Mouse (Mus musculus) hindbrain, postnatal 0 days (tissue): ENCODE measurements at regions not wholly inside any gene's neighbourhood (a gene's known extent, or its start where the extent isn't known, plus 50 kb on each side); places are given as distances from the start of the nearest gene placed in this dataset.

ENCODE experiments used
- ATAC-seq: fragments of 200-750 bp; cut with Nextera tagmentation; 2 replicates; pipeline ENCODE4 v1.8.0; 2017; ENCODE audit warnings: mild to moderate bottlenecking, moderate TSS enrichment, moderate library complexity
- DNase-seq: peaks from one replicate; pipeline ENCODE4 v3.0.0-alpha.2; 2015; ENCODE audit warnings: low spot score
- H3K27ac ChIP-seq: fragments of 300-500 bp; sonication (generic); 2 replicates; pipeline ENCODE4 v1.5.1; 2014; ENCODE audit warnings: mild to moderate bottlenecking
- H3K27me3 ChIP-seq: fragments of 300-500 bp; sonication (generic); 2 replicates; pipeline ENCODE4 v1.6.1; 2014; ENCODE audit warnings: low read length, mixed read lengths; ENCODE audit not compliant: insufficient read depth
- H3K36me3 ChIP-seq: fragments of 300-500 bp; sonication (generic); 2 replicates; pipeline ENCODE4 v1.6.1; 2014; ENCODE audit warnings: low read length, mixed read lengths; ENCODE audit not compliant: insufficient read depth
- H3K4me1 ChIP-seq: fragments of 300-500 bp; sonication (generic); 2 replicates; pipeline ENCODE4 v1.6.1; 2014; ENCODE audit warnings: antibody characterized with exemption, low read length, mixed read lengths; ENCODE audit not compliant: insufficient read depth
- H3K4me2 ChIP-seq: fragments of 300-500 bp; sonication (generic); 2 replicates; pipeline ENCODE4 v1.6.1; 2014; ENCODE audit warnings: low read depth, mild to moderate bottlenecking, low read length, moderate library complexity, mixed read lengths
- H3K4me3 ChIP-seq: fragments of 300-500 bp; sonication (generic); 2 replicates; pipeline ENCODE4 v1.5.1; 2014; ENCODE audit warnings: low read length
- H3K9ac ChIP-seq: fragments of 300-500 bp; sonication (generic); replicated peaks from 2 replicates; pipeline ENCODE4 v1.6.1; 2014; ENCODE audit warnings: mild to moderate bottlenecking, low read length, moderate library complexity, mixed read lengths
- H3K9me3 ChIP-seq: fragments of 300-500 bp; sonication (generic); 2 replicates; pipeline ENCODE4 v1.6.1; 2016; ENCODE audit warnings: low read length, mixed read lengths
- CTCF ChIP-seq: IDR thresholded peaks from 2 replicates; pipeline ENCODE4 v1.5.1; 2016; ENCODE audit warnings: antibody characterized with exemption, control low read depth, low read depth
- WGBS: fragments of 180-500 bp; shearing (Covaris S2); extraction: QIAGEN DNeasy Blood & Tissue Kit; methylation state at CpG from one replicate; pipeline ENCODE4 v1.1.7; 2014; 5-methylcytosine and 5-hydroxymethylcytosine counted together

DNA sequence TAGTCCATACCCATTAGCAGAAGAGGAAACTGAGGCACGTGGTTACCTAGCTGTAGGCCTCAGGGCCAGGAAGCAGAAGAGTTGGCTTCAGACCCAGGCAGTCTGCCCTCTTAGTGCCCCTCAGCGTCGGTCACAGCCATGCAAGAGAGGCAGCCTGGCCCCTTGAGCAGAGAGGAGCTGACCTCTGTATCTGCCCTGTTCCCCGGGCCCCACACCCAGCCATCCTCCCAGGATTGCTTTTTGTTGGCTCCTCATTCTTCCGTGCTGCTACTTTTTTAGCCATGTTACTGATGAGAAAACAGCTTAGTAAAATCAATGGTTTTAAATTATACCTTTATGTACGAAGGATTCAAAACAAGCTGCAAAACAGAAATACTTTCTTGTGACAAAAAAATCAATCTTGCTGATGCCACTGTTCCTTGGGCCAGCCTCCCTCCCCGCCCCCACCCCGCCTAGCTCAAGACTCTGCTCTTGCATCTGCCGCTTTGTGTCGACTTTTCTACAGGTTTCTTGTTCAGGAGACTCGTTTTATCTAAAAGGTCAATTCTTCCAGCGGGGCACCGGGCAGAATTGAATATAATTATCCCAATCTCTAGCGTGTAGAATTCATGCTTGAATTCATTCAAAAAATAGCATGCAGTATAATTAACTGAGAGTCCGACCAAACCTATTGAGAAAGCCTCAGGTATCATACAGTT lies 70.8 kb downstream of the Sall1 start:
- 36% methylated on average over 15 of the region's 15 CpGs for WGBS
- Histone ChIP-seq H3K4me3 (no peak overlapping the region), H3K9me3 (no peaks in the 10 kb centered on the region), H3K36me3 (no peaks in the 10 kb centered on the region), H3K27ac (no peak overlapping the region), H3K4me2 (no peak overlapping the region), H3K9ac (no peak overlapping the region), H3K4me1 (no peaks in the 10 kb centered on the region), H3K27me3 (no peaks in the 10 kb centered on the region)
- ATAC-seq: no peak
- no peak for TF ChIP-seq CTCF
- DNase-seq: no peak

DNA sequence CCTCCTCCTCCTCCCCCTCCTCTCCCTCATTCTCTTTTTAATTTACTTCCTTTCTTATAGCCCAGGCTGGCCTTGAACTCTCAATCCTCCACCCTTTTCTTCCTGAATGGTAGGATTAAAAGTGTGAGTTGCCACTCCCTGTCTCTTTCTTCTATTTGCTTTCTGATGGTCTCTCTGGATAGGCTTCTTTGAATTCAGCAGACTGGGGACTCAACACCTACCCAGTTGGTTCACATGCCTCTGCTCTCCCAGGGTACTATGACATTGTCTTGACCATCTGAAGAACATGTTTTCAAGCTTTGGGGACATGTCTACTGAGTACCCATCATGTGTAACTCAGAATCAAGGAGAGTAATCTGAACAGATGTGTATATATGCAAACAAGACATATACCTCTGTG lies 85.1 kb downstream of the Sall1 start:
- Histone ChIP-seq H3K4me1 (no peaks in the 10 kb centered on the region), H3K36me3 (no peaks in the 10 kb centered on the region), H3K9me3 (peaks cover 10% of the 10 kb centered on the region), H3K27me3 (no peaks in the 10 kb centered on the region), H3K27ac (no peak overlapping the region), H3K9ac (no peak overlapping the region), H3K4me2 (no peak overlapping the region), H3K4me3 (no peak overlapping the region)
- ATAC-seq: no peak
- no peak for DNase-seq
- TF ChIP-seq CTCF: no peak

DNA sequence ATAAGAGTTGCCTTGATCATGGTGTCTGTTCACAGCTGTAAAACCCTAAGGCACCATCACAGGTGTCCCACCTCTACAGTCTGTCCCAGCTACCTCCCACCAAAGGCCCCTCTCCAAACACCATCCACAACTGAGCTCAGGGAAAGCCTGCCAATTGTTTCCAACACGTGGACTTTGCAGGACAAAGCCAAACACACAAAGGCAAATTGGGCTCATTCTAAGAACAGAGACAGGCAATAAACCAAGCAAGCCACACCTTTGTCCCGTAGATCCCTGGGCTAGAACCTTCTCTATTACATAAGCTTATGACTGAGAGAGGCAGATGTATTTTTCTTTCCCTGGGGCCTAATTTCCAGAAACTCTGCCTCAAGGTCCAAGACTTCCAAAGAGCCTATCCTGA lies 90.8 kb downstream of the Sall1 start:
- Histone ChIP-seq H3K4me3 (no peak overlapping the region), H3K36me3 (no peaks in the 10 kb centered on the region), H3K27me3 (no peaks in the 10 kb centered on the region), H3K9me3 (peaks cover 10% of the 10 kb centered on the region), H3K27ac (no peak overlapping the region), H3K4me2 (no peak overlapping the region), H3K4me1 (no peaks in the 10 kb centered on the region), H3K9ac (no peak overlapping the region)
- no peak for DNase-seq
- no peak for TF ChIP-seq CTCF
- 67% methylated on average over 2 of the region's 2 CpGs for WGBS
- ATAC-seq: no peak

DNA sequence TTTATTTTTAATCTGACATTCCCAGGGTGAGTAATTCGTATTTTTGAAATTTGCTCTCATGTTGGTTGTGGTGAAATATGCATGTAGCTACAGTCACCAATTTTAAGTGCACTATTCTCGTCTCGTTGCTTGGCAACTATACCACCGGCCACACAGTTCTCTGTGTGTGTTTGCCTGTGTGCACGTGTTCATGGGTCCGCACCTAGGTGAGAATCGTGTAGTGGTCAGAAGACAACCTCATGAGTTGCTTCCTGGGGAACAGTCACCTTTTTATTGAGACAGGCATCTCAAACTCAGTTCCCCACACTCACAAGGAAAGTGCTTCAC lies 92.2 kb downstream of the Sall1 start:
- Histone ChIP-seq H3K4me1 (no peaks in the 10 kb centered on the region), H3K27ac (no peak overlapping the region), H3K4me2 (no peak overlapping the region), H3K9ac (no peak overlapping the region), H3K36me3 (no peaks in the 10 kb centered on the region), H3K27me3 (no peaks in the 10 kb centered on the region), H3K9me3 (peaks cover 2% of the 10 kb centered on the region), H3K4me3 (no peak overlapping the region)
- no peak for ATAC-seq
- no peak for TF ChIP-seq CTCF
- WGBS: 86% methylated on average over 7 of the region's 7 CpGs
- DNase-seq: no peak

DNA sequence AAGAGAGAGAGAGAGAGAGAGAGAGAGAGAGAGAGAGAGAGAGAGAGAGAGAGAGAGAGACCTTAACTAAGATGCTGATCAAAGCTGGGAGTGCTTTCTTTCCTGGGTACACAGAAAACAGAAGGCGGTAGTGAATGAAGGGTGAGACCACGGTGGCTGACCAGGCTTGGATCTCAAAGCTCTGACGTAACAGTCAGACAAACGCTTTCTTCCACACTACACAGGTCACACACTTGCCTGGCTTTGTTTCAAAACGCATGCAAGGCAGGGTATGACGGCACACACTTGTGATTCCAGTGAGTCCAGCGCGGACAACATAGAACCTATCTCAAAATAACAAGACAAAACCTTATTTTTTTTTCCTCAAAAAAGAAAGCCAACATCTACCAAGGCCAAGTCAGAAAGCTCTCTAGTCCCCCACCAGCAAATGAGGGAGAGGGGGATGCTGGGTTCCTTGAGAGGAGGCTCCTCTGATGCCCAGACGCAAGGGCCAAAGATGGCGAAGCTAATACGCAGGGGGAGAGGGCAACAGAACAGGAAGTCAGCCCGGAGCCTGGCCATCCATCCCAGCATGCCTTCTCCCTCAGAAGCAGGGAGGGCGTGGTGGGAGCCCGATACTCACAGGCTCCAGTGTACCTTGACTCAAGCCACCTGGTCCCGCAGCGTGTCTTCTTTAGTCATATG lies 92.7 kb downstream of the Sall1 start:
- Histone ChIP-seq H3K4me2 (no peak overlapping the region), H3K9me3 (no peaks in the 10 kb centered on the region), H3K36me3 (no peaks in the 10 kb centered on the region), H3K27me3 (no peaks in the 10 kb centered on the region), H3K4me3 (no peak overlapping the region), H3K9ac (no peak overlapping the region), H3K27ac (no peak overlapping the region), H3K4me1 (no peaks in the 10 kb centered on the region)
- no peak for ATAC-seq
- WGBS: 90% methylated on average over 16 of the region's 16 CpGs
- DNase-seq: no peak
- no peak for TF ChIP-seq CTCF

DNA sequence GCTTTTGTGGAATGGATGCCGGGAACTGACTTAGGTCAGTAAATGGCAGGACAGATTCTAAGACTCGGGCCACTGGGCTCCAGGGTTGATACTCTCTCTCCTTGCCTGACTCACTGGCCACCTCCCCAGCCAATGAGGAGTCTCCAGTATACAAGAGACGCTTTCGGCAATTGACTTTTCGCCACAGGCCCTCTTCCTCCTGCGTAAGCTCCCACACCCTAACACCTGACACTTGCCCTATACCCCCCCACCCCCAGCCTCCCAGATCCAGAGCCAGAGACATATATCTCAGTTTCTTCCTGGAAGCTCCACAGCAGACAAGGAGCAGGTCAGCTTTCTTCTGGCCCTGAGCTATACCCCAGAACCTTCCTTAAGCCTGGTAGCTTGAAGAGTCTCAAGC lies 94.0 kb downstream of the Sall1 start:
- Histone ChIP-seq H3K9ac (no peak overlapping the region), H3K4me3 (no peak overlapping the region), H3K4me2 (no peak overlapping the region), H3K9me3 (no peaks in the 10 kb centered on the region), H3K36me3 (no peaks in the 10 kb centered on the region), H3K27ac (no peak overlapping the region), H3K27me3 (no peaks in the 10 kb centered on the region), H3K4me1 (no peaks in the 10 kb centered on the region)
- ATAC-seq (no peak), DNase-seq (no peak)
- no peak for TF ChIP-seq CTCF
- 98% methylated on average over 6 of the region's 6 CpGs for WGBS

DNA sequence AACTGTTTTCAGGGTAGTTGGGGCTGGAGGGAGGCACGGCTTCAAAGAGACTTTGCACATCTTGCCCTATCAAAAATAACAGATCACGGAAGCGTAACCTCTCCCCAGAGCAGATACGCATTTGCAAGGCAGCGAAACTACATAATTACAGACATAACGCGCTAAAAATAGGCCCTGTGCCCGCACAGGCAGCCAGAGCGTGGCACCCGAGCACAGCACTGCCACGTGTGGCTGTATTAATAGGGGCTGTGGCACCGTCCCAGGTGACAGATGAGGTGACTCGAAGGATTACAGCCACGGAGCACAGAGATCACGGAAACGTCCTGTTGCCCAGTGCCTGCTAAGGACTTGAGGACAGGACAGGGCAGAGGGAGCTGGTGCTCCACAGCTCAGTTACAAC lies 95.0 kb downstream of the Sall1 start:
- H3K36me3 ChIP-seq: no peaks in the 10 kb centered on the region
- H3K27ac ChIP-seq: no peak overlapping the region
- DNase-seq (peak; percentile 23), ATAC-seq (no peak)
- 70% methylated on average over 16 of the region's 16 CpGs for WGBS
- no peaks in the 10 kb centered on the region for H3K27me3 ChIP-seq
- TF ChIP-seq CTCF: no peak
- no peaks in the 10 kb centered on the region for H3K9me3 ChIP-seq
- H3K9ac ChIP-seq: no peak overlapping the region
- H3K4me3 ChIP-seq: no peak overlapping the region
- no peak overlapping the region for H3K4me2 ChIP-seq
- no peaks in the 10 kb centered on the region for H3K4me1 ChIP-seq
